Mouse (Mus musculus): ENCODE measurements around the gene Prkcsh. TPM values are rescaled to one million over a fixed set of nuclear protein-coding genes. Genes with fewer than 3 reads are reported as not detected.

Gene Prkcsh
- total RNA-seq (2023; ENCODE audit: inconsistent age) = 66.4 to 85.8 TPM (median 77.1 TPM) in 4 replicates

DNA sequence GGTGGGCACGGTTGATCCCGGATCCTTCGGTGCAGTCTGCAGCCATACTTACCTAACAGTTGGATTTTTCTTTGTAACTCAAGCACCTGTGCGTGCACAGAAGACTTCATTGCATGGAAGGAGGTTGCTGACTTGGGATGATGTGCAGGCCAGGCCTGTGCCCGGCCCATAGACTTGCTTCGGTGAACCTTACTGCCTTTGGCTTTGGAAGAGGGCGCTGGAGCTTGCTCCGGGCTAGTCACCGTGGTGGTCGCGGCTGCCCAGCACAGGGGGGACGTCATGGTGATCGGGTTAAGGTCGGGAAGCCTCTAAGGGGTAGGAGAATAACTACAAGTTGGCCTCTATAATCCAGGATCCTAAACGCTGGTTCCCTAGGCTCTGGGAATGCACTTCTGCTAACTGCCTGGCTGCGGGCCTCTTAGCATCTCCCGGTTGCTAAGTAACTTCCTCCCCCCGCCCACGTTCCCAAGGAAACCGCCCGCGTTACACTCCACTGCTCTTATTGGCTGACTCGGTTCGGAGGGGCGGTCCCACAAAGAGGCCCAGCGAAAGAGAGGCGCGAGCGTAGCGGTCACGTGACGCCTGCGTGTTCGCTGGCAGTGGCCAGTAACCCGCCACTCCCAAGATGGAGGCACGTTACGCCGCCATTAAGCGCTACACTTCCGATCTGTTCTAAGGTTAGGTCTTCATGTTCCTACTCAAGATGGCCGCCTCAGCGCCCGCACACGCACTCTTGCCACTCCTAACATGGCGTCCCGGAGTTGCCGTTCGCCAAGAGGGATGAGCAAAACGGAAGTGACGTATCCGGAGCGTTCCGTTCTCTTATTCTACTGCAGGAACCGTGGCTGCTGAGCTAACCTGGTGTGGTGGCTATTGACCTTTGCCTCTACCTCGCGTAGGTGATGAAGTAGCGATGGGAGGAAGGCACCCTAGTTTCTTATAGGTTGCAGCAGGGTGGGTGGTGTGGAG is at the start of gene Prkcsh, which contains the start of gene Ccdc151:
Gene Prkcsh (plus strand): TSS at position 613 of the 969 bp plus-strand sequence.
Gene Ccdc151 (minus strand): TSS at position 441 of the 969 bp plus-strand sequence.

DNA sequence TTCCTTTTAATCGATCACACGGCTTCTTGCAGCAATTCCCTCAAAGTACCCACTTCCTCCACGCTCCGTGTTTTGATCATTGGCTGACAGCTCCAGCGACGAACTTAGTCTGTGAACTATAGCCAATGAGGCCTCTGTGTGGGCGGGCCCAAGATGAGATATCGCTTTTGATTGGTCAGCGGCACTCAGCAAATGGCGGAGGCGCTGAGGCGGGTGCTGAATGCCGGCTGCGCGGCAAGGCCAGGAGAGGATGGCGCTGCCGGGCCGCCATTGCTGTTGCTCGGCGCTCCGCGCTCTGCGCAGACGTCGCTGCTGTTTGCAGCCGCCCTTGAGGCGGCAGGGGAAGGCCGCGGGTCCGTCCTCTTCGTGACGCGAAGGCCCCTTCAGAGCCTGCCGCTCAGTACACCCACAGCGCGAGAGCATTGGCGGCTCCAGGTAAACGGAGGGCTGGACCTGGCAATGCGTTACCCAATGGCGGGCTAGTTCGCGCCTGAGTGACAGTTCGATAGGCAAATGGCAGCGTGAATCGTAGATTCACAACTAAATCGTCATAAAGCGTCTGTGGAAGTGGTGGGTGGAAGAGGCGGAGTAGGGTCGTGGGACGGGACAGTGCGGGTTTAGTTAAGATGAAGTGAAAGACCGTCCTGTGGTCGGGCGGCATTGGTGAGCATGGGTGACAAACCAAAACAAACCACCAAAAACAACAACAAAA is 46.9 kb upstream of the Prkcsh start, which contains the start of gene Swsap1:
Gene Swsap1 (plus strand): TSS at position 186 of the 712 bp plus-strand sequence.

DNA sequence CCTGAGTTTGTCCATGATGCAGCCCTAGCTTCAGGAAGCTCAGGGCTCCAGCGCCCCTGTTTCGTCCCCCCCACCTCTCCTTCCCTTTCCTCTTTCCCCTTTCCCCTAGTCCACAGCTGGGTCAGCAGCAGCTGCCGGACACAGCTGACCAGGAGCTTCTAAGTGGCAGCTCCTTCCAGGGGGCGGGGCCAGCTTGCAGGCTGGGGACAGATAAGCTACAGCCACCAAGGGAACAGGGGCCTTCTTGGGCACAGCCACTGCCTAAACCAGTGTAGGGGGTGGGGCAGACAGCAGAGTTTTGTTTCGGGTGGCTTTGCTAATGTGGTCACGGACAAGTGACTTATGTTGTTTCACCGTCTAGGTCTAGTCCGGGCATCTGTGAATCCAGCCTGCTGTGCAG is 39.2 kb upstream of the Prkcsh start, which contains the start of gene Epor:
Gene Epor (minus strand): TSS at position 90 of the 400 bp plus-strand sequence.

DNA sequence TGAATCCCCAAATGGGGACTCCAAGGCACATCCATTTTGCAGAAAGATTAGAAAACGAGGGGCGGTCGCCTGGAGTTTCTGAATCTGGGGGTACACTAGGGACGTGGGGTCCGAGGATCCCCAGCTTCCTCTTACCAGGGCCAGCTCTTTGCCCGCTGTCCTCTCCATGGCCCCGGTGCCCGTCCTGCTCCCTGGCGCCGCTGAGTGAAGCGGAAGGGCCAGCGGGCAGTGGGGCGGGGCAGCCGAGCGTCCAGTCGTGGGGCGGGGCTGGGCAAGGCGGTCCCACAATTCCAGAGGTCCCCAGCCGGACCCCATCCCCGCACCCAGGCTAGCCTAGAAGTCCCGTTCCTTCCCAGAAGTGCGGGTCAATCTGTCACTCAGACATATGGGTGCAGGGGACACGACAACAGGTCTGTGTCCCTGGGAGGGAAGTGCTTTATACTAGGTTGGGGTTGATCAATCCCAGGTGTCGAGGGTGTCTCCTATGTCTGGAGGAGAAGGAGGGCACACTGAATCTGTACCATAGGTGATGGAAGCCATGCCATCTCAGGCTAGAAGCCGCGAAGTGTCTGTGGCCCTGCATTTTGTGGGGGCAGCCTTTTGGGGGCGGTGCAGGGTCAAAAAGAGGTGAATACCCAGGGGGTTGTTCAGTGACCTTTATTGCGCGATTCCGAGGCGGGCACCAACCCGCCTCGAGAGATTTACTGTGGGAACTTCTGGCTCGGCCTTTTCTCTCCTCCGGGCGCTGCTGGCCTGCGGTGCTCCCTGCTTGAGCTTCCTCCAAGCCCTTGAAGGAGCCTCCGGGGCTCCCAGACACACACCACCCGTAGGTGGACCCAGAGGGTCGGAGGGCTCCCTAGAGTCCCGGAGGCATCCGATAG is 13.1 kb upstream of the Prkcsh start, which contains the start of gene Rgl3:
Gene Rgl3 (minus strand): TSS at position 217 of the 881 bp plus-strand sequence.

DNA sequence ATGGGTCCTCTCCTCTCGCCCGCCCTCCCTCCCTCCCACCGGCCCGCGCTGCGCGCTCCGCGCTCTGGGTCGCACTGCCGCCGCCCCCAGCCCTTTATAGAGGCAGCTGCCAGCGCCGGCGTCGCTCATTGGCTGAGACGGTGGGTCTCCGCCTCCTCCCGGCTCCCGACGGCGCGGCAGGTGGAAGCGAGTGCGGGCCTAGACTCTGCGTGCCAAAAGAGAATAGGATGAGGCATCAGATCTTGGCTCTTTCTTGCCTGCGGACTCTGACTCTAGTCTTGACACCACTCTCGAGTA is 49.3 kb downstream of the Prkcsh start, which contains the start of gene Elavl3:
Gene Elavl3 (minus strand): TSS at position 66 of the 297 bp plus-strand sequence.

Other genes starting within 250 kb of the Prkcsh start
- gene Spc24, start 242.5 kb upstream of the Prkcsh start, total RNA-seq (2023; ENCODE audit: inconsistent age) = 1.4 to 4.4 TPM (median 3.2 TPM) in 4 replicates
- 0.09 to 0.19 TPM (median 0.10 TPM) in 3 of 4 replicates, not detected in the other for gene Kank2, start 204.1 kb upstream of the Prkcsh start, total RNA-seq (2023; ENCODE audit: inconsistent age)
- not detected in 4 replicates for gene Angptl8, start 167.3 kb upstream of the Prkcsh start, total RNA-seq (2023; ENCODE audit: inconsistent age)
- 11.6 to 16.2 TPM (median 12.1 TPM) in 4 replicates for gene Dock6, start 150.2 kb upstream of the Prkcsh start, total RNA-seq (2023; ENCODE audit: inconsistent age)
- gene Rab3d, start 84.6 kb upstream of the Prkcsh start, total RNA-seq (2023; ENCODE audit: inconsistent age) = 3.8 to 5.1 TPM (median 4.2 TPM) in 4 replicates
- not detected in 4 replicates for gene Ccdc159, start 75.3 kb upstream of the Prkcsh start, total RNA-seq (2023; ENCODE audit: inconsistent age)
- 0.67 TPM in 1 of 4 replicates, not detected in the others for gene Tmem205, start 75.2 kb upstream of the Prkcsh start, total RNA-seq (2023; ENCODE audit: inconsistent age)
- gene Plppr2, start 65.8 kb upstream of the Prkcsh start, total RNA-seq (2023; ENCODE audit: inconsistent age) = 0.63 to 1.7 TPM (median 1.1 TPM) in 4 replicates
- 8.1 to 10.0 TPM (median 9.1 TPM) in 4 replicates for gene Swsap1, start 47.1 kb upstream of the Prkcsh start, total RNA-seq (2023; ENCODE audit: inconsistent age)
- gene Epor, start 39.3 kb upstream of the Prkcsh start, total RNA-seq (2023; ENCODE audit: inconsistent age) = 0.30 to 0.60 TPM in 2 of 4 replicates, not detected in the others
- gene Rgl3, start 13.4 kb upstream of the Prkcsh start, total RNA-seq (2023; ENCODE audit: inconsistent age) = 0.19 to 0.21 TPM in 2 of 4 replicates, not detected in the others
- gene Ccdc151, start 172 bp upstream of the Prkcsh start, total RNA-seq (2023; ENCODE audit: inconsistent age) = not detected in 4 replicates
- gene Elavl3, start 49.2 kb downstream of the Prkcsh start, total RNA-seq (2023; ENCODE audit: inconsistent age) = not detected in 4 replicates
- not detected in 4 replicates for gene Gm49318, start 68.5 kb downstream of the Prkcsh start, total RNA-seq (2023; ENCODE audit: inconsistent age)
- 31.9 to 34.7 TPM (median 32.9 TPM) in 4 replicates for gene Zfp653, start 68.6 kb downstream of the Prkcsh start, total RNA-seq (2023; ENCODE audit: inconsistent age)
- 18.3 to 23.0 TPM (median 22.1 TPM) in 4 replicates for gene Ecsit, start 82.6 kb downstream of the Prkcsh start, total RNA-seq (2023; ENCODE audit: inconsistent age)
- 0.21 TPM in 1 of 4 replicates, not detected in the others for gene Cnn1, start 96.4 kb downstream of the Prkcsh start, total RNA-seq (2023; ENCODE audit: inconsistent age)
- gene Elof1, start 114.4 kb downstream of the Prkcsh start, total RNA-seq (2023; ENCODE audit: inconsistent age) = 38.1 to 44.9 TPM (median 41.1 TPM) in 4 replicates
- 207 to 275 TPM (median 227 TPM) in 4 replicates for gene Acp5, start 132.9 kb downstream of the Prkcsh start, total RNA-seq (2023; ENCODE audit: inconsistent age)
- gene Pigyl, start 154.0 kb downstream of the Prkcsh start, total RNA-seq (2023; ENCODE audit: inconsistent age) = 12.8 to 20.2 TPM (median 16.1 TPM) in 4 replicates
- not detected in 4 replicates for gene Zfp872, start 185.3 kb downstream of the Prkcsh start, total RNA-seq (2023; ENCODE audit: inconsistent age)
- gene Zfp809, start 222.9 kb downstream of the Prkcsh start, total RNA-seq (2023; ENCODE audit: inconsistent age) = 32.3 to 39.4 TPM (median 35.7 TPM) in 4 replicates

Data from B cell, adult (primary cell).